Mouse (Mus musculus): ENCODE results near the gene Scn5a. TPM values are rescaled to one million over a fixed set of nuclear protein-coding genes. Genes with fewer than 3 reads are reported as not detected.
A peak's percentile ranks its signal among the peaks of the same experiment; 100 is the strongest.

Gene Scn5a
- total RNA-seq, 2 experiments from 2014 or later = 129 to 133 TPM

DNA sequence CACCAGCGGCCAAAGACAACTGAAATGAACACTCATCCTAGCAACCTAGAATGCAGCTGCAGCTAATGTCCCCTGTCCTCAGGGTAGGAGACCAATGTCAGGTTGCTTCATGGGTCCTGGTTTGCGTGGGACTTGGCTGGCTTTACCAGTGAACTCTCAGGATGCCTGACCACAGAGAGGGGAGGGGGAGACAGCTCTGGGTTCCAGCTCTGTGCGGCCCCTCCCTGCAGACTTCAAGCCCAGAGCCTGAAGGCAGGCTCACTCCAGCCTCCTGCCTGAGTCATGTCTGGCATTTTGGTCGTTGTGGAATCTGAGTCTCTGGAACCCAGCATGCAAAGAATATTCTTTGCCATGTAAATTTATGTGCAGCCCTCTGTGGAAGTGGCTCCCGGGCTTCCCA is 11.0 kb downstream of the Scn5a start:
- intact Hi-C loops (cut with DNase I) = no loop called here
- no peak for DNase-seq

DNA sequence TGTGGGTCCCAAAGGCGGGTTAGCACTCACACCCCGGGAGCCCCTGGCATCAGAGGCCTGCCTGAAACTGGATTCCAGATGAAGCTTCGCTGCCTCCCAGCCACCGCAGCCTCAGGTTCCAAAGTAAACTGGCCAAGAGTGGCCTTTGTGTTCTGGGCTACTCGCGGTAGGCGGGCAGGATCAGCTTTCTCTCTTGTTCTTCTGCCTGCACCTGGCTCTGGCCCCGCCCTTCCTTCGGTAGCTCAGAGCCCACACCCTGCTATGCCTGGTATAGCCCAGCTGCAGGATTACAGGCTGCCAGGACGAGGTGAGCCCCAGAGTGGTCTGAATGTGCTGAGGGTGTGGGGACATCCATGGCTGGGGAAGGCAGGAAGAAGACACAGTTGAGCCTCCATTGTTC is 12.6 kb downstream of the Scn5a start:
- no peak for DNase-seq
- intact Hi-C loops (cut with DNase I) = no loop called here

DNA sequence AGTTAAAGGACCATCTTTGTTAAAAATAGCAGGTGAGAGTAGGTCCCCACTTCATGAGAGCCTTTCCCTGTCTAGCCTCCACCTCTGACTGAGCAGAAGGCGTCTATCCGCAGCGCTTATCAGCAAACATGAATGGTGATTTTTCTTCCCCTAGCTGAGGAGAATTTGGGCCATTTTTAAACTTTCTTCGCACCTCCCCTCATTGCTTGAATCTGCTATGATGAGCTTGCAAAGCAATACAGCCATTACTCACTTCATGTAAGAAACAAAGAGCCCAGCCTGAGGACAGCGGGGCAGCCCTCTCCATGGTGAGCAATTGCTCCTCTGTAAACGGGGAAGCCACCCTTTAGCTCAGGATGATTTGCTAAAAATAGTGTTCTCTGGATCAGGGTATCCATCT is 14.0 kb downstream of the Scn5a start:
- no peak for DNase-seq
- intact Hi-C loops (cut with DNase I) = no loop called here

DNA sequence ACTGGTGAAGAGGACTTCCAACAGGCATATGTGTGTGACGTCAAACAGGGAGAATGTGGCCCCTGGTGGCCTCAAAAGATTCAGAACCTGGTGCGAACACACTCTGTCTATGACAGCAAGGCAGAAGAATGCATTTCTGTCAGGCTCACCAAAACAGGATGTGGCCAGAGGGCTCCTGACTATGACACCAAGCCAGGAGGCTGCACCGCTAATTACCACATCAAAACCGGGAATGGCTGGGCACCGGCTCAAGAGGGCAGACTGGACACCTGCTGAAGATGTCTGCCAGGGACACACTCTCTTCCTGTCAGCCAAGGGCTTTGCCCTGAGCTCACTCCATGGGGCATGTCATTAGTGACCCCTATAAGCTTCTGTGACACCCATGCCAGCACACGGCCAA is 15.2 kb downstream of the Scn5a start:
- intact Hi-C loops (cut with DNase I) = no loop called here
- peak; percentile 46 to 59 for DNase-seq

DNA sequence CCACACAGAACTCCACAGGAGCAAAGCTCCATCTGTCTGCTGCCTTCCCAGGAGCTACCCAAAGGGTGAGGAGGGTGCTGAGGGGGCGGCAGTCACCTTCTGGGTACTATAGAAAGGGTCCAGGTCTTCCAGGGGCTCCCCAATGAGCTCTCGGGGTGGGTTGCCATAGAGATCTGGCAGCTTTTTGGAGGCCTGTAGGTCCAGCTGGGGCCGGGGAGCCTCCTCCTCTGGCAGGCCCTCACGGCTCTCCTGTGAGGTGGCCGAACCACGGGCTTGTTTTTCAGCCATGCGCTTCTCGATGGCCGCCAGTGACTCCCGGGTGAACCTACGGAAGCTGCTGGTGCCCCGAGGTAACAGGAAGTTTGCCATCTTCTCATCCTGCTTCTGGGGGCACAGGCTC is 16.6 kb downstream of the Scn5a start:
- intact Hi-C loops (cut with DNase I) = no loop called here
- no peak for DNase-seq

GRCm38 (mm10) chr9:119561746-119562145 is 17.1 kb downstream of the Scn5a start:
- peak in 1 of 2 experiments; percentile 44 for DNase-seq
- intact Hi-C loops (cut with DNase I) = no loop called here

DNA sequence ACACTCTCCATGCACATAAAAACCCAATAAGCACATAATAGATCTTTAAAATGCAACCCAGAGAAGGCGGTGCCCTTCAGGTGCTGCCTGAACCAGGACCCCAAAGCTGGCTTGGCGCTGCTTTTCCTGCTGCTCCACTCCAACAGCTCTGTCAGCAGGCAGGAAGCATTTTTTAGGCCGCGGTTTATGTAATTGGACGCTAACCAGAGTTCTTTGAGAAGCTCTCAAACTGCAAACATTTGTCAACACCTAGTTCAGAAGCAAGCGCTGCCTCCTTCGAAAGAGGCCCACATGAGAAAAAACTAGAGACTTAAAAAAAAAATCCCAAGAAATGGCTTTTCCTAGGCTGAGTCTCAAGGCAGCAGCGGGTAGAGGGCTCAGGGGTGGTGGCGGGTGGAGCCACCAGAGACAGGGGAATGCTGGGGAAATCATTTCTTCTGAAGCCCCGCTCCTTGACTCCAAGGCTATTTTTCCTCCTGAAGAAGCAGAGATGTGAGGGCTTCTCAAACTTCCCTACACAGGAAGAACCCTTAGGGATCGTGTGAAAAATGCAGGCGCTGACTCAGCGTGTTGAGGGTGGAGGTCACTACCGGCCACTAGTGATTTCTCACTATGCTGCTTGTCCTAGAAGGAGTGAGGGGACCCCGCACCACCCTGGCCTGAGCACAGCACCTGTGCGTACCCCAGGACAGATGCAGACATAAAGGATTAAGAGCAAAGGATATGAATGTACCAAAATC is 19.1 kb downstream of the Scn5a start:
- intact Hi-C loops (cut with DNase I) = no loop called here
- no peak for DNase-seq

DNA sequence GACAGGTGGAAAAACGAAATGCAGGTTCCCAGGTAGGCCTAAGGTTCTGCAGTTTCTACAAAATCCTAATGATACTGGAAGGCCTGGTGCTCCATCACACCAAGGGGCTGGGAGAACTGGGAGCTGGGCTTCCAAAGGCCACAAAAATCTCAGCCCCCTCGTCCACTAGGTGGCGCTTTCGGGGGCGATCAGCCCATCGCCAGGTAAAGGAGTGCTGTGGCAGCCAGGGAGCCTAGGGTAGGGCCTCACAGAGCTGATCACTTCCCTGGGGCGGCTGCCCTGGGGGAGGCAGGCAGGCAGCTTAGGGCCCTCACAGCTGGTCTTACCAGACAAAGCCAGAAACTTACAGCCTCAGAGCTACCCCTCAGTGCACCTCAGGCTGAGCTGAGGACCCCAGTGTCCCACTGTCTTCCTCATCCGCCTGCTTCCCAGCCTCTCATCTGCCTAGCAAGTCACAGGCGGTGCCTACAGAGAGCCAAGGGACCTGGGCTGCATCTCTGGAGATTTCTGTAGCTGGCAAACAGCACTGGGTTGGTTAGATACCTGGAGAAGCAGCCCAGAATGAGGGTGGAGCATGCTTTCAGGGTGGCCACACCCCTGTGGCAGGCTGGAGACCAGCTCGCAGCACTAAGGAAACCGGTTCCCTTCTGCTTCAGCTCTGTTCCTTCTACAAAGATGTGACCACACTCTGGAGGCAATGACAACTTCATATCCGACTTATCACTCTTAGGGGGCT is 20.5 kb downstream of the Scn5a start:
- intact Hi-C loops (cut with DNase I) = loop anchor here (1.0 kb wide), 1 partner anchor 21 kb away; the partner anchor contains the start of gene Scn5a
- peak; percentile 48 to 66 for DNase-seq

DNA sequence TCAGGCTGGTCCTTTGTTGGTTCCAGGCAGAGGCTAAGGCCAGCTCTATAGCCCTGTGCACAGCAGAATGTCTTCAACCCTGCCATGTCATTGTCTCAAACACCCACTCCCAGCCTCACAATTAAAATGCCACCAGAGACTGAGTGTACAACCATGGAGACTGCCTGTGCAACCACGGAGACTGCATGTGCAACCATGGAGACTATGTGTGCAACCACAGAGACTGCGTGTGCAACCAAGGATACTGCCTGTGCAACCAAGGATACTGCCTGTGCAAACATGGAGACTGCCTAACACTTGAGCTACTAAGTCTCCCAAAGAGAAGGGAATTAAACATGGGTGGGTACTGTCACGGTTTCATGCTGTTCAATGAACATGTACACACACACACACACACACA is 22.8 kb downstream of the Scn5a start:
- intact Hi-C loops (cut with DNase I) = no loop called here
- DNase-seq = no peak

DNA sequence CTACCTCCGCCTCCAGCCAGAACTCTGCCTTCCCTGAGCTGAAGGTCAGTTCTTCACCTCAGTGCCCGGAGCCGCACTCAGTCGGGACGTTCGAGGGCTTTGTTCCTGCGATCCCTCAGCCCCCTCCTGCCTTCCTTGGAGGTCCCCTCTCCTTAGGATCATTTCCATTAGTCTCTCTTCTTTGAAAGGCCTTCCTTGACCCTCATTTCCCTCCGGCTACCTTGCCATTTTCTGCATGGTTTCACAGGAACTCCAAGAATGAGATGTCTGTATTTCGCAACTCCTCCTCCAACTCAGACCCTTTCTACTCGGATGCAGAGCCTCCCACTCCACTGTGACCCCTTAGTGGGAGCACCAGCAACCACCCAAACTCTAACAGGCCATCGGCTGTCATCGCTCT is 31.3 kb downstream of the Scn5a start:
- no peak for DNase-seq
- intact Hi-C loops (cut with DNase I) = no loop called here

DNA sequence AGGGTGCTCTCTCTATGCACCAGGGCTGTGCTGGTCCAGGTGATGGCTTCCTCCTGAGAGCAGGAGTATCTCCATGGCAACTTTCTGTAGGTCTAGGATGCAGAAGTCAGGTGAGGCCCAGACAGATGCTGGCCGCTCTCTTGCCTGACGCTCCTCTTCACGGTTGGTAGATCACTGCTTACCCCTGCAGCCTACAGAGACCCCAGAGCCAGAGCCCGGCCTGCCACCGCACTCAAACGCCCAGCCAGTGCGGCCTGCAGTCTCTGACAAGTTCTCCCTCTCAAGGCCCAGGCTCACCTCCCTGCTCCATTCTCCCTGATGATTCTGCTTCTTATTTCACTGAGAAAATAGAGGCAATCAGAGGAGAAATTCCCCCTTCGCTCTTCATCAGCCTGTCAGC is 31.7 kb downstream of the Scn5a start:
- DNase-seq = no peak
- intact Hi-C loops (cut with DNase I) = no loop called here

DNA sequence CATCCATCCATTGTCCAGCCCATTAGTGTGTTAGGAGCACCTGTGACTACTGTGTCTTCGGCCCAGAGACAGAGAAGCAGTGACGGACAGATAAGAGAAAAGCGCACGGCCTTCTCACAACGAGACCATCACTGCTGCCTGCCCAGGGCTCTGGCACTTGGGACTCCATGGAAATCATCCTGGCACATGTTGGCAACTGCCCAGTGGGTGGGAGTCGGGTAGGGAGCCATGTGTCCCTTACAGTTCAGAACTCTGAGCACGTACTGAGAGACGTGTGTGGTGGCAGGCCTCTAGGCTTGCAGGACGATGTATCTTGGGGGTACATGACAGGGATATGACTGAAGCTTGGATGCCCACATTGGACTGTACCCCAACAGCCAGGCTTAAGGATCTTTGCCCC is 38.1 kb downstream of the Scn5a start:
- no peak for DNase-seq
- intact Hi-C loops (cut with DNase I) = no loop called here

GRCm38 (mm10) chr9:119537823-119538222 is 41.0 kb downstream of the Scn5a start:
- intact Hi-C loops (cut with DNase I) = no loop called here
- DNase-seq = peak; percentile 51 to 74

GRCm38 (mm10) chr9:119531684-119532417 is 47.0 kb downstream of the Scn5a start:
- no peak for DNase-seq
- intact Hi-C loops (cut with DNase I) = no loop called here

DNA sequence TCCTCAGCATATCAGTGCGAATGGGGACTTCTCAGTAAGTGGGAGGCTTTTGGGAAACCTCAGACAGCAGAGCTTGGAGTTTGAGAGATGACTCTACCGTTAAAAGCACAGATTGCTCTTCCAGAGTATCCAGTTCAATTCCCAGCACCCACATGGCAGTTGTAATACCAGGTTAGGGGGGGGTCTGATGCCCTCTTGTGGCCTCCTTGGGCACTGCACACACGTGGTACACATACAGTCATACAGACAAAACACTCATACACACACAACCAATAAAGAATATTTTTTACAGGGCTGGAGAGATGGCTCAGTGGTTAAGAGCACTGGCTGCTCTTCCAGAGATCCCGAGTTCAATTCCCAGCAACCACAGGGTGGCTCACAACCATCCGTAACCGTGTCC is 54.3 kb downstream of the Scn5a start:
- intact Hi-C loops (cut with DNase I) = no loop called here
- no peak for DNase-seq

DNA sequence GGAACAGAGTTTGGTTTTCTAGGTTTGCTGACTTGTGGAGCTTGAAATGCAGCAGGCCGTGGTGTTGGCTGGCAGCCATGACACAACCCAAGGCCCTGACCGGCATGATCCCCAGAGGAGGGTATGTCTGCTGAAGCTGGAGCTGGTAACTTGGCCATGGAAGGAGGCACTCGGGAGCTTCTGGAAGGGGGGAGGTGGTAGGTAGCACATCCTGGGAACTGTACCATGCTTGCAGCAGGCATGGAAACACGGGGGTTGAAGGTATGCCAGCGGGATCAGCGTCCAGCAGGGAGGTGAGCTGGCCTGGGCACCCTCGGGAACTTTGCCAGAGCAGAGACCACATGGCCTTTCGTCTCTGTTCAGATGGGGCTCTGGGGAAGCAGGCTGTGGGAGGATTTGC is 55.5 kb downstream of the Scn5a start:
- intact Hi-C loops (cut with DNase I) = no loop called here
- DNase-seq = peak; percentile 45 to 59

DNA sequence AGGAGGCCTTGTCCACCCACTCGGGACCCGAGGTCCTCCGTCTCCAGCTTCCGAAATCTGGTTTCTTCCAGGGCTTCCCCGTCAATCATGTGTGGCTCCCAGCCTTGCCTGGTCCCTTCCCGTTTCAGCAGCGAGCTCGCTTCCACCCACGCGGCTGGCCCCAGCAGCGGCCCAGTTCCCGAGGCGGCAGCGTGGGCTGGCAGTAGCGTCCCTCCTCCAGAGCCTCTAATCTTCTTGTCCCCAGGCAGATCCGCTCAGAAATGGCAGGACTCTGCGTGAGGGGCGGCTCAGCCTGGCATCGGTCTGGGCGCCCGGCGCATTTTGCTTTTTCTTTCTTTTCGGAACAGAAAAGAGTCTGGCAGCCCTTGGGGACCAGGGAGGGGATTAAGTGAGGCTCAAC is 59.7 kb downstream of the Scn5a start:
- intact Hi-C loops (cut with DNase I) = loop anchor here (5.0 kb wide), 1 partner anchor 52 kb away; no protein-coding TSS in a partner anchor
- DNase-seq = no peak

GRCm38 (mm10) chr9:119518177-119518576 is 60.6 kb downstream of the Scn5a start:
- intact Hi-C loops (cut with DNase I) = loop anchor here (5.0 kb wide), 1 partner anchor 51 kb away; no protein-coding TSS in a partner anchor
- DNase-seq = no peak

GRCm38 (mm10) chr9:119517467-119517866 is 61.3 kb downstream of the Scn5a start:
- intact Hi-C loops (cut with DNase I) = loop anchor here (5.0 kb wide), 1 partner anchor 50 kb away; no protein-coding TSS in a partner anchor
- no peak for DNase-seq

- no peak for DNase-seq
- intact Hi-C loops (cut with DNase I) = loop anchor here (5.0 kb wide), 1 partner anchor 50 kb away; no protein-coding TSS in a partner anchor
Measured at GRCm38 (mm10) chr9:119516815-119517214, 62.0 kb downstream of the Scn5a start.

DNA sequence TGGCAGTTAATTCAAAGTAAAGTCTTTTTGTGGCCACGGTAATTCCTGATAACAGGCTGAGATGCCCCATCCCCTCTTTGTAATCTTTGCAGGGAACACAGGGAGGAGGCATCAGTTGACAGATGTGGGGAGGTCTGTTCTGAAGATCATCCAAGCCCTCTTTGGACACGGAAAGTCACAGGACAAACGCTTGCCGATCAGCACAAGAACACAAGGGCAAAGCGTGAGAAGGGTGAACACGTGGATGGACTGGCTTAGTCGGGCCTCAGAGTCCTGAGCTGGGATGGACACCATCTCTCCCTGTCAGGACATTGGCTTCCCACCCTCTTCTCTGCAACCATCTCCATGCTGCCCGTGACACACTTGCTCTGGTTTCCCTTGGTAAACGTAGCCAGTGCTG is 63.4 kb downstream of the Scn5a start:
- intact Hi-C loops (cut with DNase I) = loop anchor here (5.0 kb wide), 1 partner anchor 48 kb away; no protein-coding TSS in a partner anchor
- no peak for DNase-seq
